Mouse (Mus musculus): Measurements from ENCODE around the gene Ctbp2.

GRCm38 (mm10) chr7:132977981-132978380 is 146.2 kb downstream of the Ctbp2 start:
- TF ChIP-seq POLR2A (IDR thresholded peaks at IDR 0.05; ENCODE audit: low read depth, low read length) (no peak), CTCF (IDR thresholded peaks at IDR 0.05; ENCODE audit: extremely low read depth, insufficient read depth, insufficient read length, insufficient replicate concordance) (no peak)
